Mouse (Mus musculus): ENCODE measurements around the gene Hist1h2bm.

DNA sequence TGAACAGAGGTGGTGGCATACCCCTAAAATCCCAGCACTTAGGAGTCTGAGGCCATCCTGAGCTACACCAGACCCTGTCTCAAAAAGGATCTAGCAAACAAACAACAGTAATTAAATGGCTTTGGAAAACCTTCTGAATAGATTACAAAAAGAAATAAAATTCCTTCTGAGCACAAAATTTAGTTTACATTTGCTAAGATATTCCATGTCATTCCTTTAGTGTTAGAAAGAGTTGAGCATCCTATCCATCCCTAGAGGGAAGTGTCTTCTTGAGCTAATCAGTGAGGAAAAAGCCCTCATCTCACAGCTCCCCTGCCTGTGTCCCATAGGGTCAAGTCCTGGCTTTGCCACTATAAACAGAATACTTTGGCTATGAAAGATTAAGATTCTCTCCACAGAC, 24.0 kb upstream of the Hist1h2bm start, which contains the start of gene Olfr1359:
- no peak for TF ChIP-seq CTCF (IDR thresholded peaks at IDR 0.05; ENCODE audit: low read depth)
- TF ChIP-seq EP300 (IDR thresholded peaks at IDR 0.05; ENCODE audit: low read depth): no peak
